Mouse (Mus musculus): ENCODE measurements at regions not wholly inside any gene's neighbourhood (a gene's known extent, or its start where the extent isn't known, plus 50 kb on each side); places are given as distances from the start of the nearest gene placed in this dataset.

DNA sequence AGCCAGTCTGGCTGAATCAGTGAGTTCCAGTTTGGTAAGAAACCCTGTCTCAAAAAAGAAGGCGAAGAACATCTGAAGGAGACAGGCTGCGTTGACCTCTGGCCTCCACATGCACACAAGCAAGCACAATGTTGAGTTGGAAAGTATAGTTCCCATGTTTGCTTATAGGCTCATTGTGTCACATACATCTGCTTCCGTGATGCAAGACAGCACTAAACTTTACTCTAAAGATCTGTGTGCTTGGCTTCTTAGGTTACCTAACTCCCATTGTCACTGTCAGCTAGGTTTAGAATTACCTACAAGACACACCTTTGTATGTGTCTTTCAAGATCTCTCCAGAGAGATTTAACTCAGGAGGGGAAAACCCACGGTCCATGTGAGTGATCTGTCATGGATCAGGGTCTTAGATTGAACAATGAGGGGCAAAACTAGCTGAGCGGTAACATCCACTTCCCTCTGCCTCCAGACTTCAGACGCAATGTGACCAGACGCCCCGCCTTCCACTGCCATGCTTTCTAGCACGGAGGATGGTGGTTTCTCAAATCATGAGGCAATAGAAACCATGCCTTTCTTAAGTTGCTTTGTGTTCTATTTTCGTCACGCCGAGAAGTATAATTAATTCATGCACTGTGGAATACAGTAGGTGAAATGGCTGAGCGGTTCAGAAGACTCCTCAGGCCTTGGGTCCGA is 130.1 kb upstream of the Egln3 start:
- 90% methylated on average over 14 of the region's 14 CpGs for WGBS
- no peak overlapping the region for H3K9ac ChIP-seq
- no peak overlapping the region for H3K4me3 ChIP-seq
- ATAC-seq (ENCODE audit: low FRiP score, low read depth), result no peak
- no peaks in the 10 kb centered on the region for H3K9me3 ChIP-seq
- no peaks in the 10 kb centered on the region for H3K27me3 ChIP-seq
- H3K36me3 ChIP-seq, result no peaks in the 10 kb centered on the region
- no peak overlapping the region for H3K4me2 ChIP-seq (replicated peaks)
- no peak overlapping the region for H3K27ac ChIP-seq
- H3K4me1 ChIP-seq, result no peaks in the 10 kb centered on the region

DNA sequence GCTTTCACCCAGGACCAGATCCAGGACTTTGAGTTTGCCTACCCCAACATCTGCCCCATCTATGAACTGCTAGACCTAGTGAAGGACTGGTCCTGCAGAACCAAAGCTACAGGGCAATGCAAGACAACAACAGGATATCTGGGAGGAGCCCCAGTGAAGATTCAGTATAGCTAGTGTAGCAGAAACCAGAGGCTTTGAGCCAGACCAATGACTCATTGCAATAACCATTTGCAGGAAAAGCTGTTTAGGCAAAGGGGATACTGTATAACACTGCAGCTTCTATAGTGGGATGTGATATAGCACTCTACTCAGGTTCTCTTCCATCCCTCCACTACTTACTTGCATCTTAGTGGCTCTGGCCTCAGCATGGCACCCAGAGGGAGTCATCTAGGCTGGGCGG is 123.8 kb upstream of the Egln3 start:
- Histone ChIP-seq H3K4me2 (replicated peaks) (no peak overlapping the region), H3K4me1 (no peaks in the 10 kb centered on the region), H3K9ac (no peak overlapping the region), H3K9me3 (no peaks in the 10 kb centered on the region), H3K27me3 (no peaks in the 10 kb centered on the region), H3K36me3 (no peaks in the 10 kb centered on the region), H3K27ac (no peak overlapping the region), H3K4me3 (no peak overlapping the region)
- no peak for ATAC-seq (ENCODE audit: low FRiP score, low read depth)
- WGBS, result 50% methylated on average over 1 of the region's 1 CpGs

DNA sequence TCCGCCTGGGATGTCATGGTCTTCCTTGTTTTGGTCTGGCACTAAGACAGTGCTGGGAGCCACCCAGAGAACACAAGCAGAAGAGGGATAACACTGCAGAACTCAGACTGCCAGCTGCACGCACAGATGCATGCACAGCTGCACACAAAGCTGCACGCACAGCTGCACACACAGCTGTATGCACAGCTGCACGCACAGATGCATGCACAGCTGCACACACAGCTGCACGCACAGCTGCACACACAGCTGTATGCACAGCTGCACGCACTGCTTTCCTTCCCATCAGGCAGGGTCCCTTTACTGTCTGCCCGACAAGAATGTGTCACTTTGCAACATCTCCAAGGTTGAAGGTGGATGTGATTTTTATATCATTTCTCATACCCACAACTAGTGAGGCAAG is 122.9 kb upstream of the Egln3 start:
- Histone ChIP-seq H3K4me1 (no peaks in the 10 kb centered on the region), H3K9me3 (no peaks in the 10 kb centered on the region), H3K27ac (no peak overlapping the region), H3K9ac (no peak overlapping the region), H3K36me3 (no peaks in the 10 kb centered on the region), H3K27me3 (no peaks in the 10 kb centered on the region), H3K4me3 (no peak overlapping the region), H3K4me2 (replicated peaks) (no peak overlapping the region)
- 88% methylated on average over 7 of the region's 7 CpGs for WGBS
- no peak for ATAC-seq (ENCODE audit: low FRiP score, low read depth)

DNA sequence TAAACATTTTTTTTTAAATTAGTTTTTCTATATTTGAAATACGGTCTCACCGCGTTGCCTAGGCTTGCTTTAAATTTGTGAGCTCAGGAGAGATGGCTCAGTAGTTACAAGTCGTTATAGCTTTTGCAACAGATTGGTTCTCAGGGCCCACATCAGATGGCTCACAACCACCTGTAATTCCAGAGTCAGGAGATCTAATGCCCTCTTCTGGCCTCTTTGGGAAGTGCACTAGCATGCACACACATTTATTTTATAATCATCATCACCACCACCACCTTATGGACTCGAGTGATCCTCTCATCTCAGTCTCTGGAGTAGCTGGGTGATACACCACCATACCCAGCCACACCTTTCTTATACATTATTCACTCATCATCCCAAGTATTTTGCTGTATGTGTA is 116.9 kb upstream of the Egln3 start:
- Histone ChIP-seq H3K9me3 (peaks cover 8% of the 10 kb centered on the region; the same call in 1 of the 2 replicates), H3K4me1 (peaks cover 9% of the 10 kb centered on the region), H3K27ac (no peak overlapping the region), H3K4me2 (replicated peaks) (no peak overlapping the region), H3K4me3 (no peak overlapping the region), H3K27me3 (no peaks in the 10 kb centered on the region), H3K36me3 (no peaks in the 10 kb centered on the region), H3K9ac (no peak overlapping the region)
- WGBS, result 93% methylated on average over 5 of the region's 5 CpGs
- no peak for ATAC-seq (ENCODE audit: low FRiP score, low read depth)

DNA sequence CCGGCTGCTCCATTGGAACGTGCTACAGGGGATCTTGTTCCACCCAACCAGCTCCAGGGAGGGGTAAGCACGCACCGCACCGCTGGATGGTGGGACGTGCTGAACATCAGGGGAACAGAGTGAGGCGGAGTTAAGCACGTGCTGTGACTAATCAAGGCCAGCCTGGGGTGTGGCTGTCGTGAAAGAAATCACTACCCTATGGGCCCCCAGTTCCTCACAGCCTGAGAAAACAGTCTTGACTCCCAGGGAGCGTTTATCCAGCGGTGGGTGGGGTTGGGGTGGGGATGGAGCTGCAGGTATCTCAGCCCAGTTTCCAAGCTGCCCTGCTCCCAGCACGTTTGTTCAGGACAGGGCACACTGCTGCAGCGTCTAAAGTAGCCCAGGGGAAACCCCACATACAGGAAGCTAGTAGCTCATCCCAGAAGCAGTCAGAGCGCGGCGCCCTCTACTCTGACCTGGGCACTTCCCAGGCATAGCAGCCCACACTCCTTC is 113.4 kb upstream of the Egln3 start:
- WGBS, result 2% methylated on average over 16 of the region's 16 CpGs
- no peak overlapping the region for H3K27ac ChIP-seq
- peak; percentile 77; the same call in 1 of the 2 replicates for ATAC-seq (ENCODE audit: low FRiP score, low read depth)
- peaks cover 22% of the 10 kb centered on the region for H3K4me1 ChIP-seq
- H3K27me3 ChIP-seq, result peaks cover 17% of the 10 kb centered on the region
- H3K4me3 ChIP-seq, result peak overlapping the region; percentile 27
- peaks cover 8% of the 10 kb centered on the region; the same call in 1 of the 2 replicates for H3K9me3 ChIP-seq
- H3K36me3 ChIP-seq, result no peaks in the 10 kb centered on the region
- H3K4me2 ChIP-seq (replicated peaks), result peak overlapping the region; percentile 63
- no peak overlapping the region for H3K9ac ChIP-seq

DNA sequence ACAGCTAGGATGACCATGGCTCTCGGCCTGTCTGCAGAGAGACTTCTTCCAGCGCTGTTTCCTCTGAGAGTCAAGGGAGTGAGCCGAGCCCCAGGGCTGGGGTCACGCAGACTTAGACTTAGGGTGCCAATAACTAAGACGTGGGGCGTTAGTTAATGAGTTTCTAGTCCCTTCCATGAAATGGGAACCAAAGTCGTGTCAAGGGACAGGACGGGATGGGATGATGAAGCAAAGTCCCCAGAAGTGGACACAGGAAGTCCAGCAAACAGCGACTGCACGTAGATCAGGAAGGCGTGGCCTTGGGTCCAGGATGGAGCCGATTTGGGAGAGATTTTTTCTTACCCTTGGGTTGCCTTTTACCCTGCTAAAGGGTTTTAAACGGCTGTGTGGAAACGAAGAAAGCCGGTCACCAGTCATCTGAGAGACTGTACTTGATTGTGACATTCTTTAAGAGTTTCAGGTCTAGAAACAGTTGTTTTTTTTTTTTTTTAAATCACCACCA is 112.5 kb upstream of the Egln3 start:
- H3K4me3 ChIP-seq, result no peak overlapping the region
- H3K27me3 ChIP-seq, result peaks cover 18% of the 10 kb centered on the region
- H3K4me1 ChIP-seq, result peaks cover 22% of the 10 kb centered on the region
- no peak overlapping the region for H3K4me2 ChIP-seq (replicated peaks)
- no peaks in the 10 kb centered on the region for H3K36me3 ChIP-seq
- no peak overlapping the region for H3K9ac ChIP-seq
- 55% methylated on average over 15 of the region's 15 CpGs for WGBS
- peaks cover 6% of the 10 kb centered on the region; the same call in 1 of the 2 replicates for H3K9me3 ChIP-seq
- no peak overlapping the region for H3K27ac ChIP-seq
- ATAC-seq (ENCODE audit: low FRiP score, low read depth), result no peak

DNA sequence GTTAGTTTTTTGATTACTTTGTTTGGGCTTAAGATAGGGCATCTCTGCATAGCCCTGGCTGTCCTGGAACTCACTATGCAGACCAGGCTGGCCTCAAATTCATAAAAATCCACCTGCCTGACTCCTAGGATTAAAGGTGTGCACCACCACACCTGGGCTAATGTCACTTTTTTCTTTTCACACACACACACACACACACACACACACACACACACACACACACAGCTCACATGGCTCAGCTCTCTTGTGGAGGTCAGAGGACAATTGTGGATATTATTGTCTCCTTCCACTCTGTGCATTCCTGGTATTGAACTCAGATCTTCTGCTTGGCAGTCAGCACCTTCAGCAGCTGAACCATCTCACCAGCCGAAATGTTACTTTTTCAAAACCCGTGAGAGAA is 110.5 kb upstream of the Egln3 start:
- WGBS, result 67% methylated on average over 2 of the region's 2 CpGs

DNA sequence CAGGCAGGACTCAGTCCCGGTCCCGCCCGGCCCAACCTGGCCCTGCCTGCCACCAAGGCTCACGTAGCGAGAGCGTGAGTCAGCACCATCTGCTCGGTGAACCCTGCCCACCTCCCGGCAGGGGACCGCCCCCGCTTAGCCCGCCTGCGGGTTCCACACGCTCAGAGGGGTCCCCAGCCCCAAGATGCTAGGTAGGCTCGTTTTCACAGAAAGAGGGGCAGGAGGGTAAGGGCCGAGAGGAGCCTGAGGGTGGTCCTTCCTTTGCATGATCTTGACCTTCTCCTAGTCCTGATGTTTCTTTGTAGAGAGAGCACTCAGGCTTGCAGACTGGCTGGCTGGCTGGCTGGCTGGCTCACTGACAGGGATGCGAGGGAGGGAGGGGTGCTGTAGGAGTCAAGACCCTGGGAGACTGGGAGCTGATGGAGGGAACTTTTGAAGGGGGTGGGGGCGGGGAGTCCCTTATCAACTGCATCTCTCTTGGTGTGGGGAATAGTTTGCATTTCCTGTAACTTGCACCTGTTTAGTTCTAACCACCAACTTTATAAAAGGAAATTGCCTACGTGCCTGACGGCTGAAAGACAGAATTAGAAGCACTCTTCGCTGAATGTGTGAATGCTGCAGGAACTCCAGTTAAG is 109.7 kb upstream of the Egln3 start:
- peak; percentile 77 for ATAC-seq (ENCODE audit: low FRiP score, low read depth)

More for the DNA sequence above, 110.5 kb upstream of the Egln3 start:
- Histone ChIP-seq H3K4me3 (no peak overlapping the region), H3K27me3 (peaks cover 18% of the 10 kb centered on the region), H3K27ac (no peak overlapping the region), H3K9me3 (no peaks in the 10 kb centered on the region), H3K4me1 (peaks cover 22% of the 10 kb centered on the region), H3K9ac (no peak overlapping the region), H3K36me3 (no peaks in the 10 kb centered on the region), H3K4me2 (replicated peaks) (no peak overlapping the region)
- no peak for ATAC-seq (ENCODE audit: low FRiP score, low read depth)

DNA sequence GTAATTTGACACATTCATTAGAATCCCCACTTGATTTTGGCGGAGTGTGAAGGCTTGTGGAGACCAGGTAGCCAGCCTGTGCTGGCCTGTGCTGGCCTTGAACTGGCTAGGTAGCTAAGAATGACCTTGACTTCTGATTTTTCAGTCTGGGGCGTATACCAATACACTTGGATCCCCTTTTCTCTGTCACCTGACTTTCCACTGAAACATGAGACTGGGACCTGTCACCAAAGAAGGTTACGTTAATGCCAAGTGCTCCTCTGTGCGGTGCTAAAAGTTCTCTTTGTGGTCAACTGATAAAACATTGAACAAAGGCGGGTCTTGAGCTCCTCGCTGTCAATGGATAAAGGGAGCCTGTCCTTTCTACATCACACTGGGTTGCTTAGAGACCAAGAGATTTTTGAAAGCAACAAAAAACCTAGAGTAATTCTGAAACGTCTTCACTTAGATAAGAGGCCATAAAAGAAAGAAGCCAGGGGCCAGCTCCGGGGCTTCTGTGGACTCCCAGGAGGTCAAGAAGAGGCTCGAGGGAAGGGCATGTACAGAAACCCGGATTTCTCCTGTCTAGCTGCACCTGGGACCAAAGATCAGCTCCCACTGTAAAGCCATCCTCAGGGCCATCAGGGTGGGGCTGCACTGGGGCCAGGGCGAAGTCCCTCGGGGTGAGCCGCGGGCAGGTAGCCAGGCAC is 109.0 kb upstream of the Egln3 start:
- no peak for ATAC-seq (ENCODE audit: low FRiP score, low read depth)

More for the DNA sequence above, 109.7 kb upstream of the Egln3 start:
- H3K27ac ChIP-seq, result no peak overlapping the region
- peak overlapping the region; percentile 42 for H3K4me3 ChIP-seq
- peaks cover 22% of the 10 kb centered on the region for H3K4me1 ChIP-seq
- peak overlapping the region; percentile 56 for H3K9ac ChIP-seq
- peaks cover 18% of the 10 kb centered on the region for H3K27me3 ChIP-seq
- no peaks in the 10 kb centered on the region for H3K9me3 ChIP-seq
- no peaks in the 10 kb centered on the region for H3K36me3 ChIP-seq
- under 1% methylated on average over 20 of the region's 20 CpGs for WGBS
- H3K4me2 ChIP-seq (replicated peaks), result peak overlapping the region; percentile 81

DNA sequence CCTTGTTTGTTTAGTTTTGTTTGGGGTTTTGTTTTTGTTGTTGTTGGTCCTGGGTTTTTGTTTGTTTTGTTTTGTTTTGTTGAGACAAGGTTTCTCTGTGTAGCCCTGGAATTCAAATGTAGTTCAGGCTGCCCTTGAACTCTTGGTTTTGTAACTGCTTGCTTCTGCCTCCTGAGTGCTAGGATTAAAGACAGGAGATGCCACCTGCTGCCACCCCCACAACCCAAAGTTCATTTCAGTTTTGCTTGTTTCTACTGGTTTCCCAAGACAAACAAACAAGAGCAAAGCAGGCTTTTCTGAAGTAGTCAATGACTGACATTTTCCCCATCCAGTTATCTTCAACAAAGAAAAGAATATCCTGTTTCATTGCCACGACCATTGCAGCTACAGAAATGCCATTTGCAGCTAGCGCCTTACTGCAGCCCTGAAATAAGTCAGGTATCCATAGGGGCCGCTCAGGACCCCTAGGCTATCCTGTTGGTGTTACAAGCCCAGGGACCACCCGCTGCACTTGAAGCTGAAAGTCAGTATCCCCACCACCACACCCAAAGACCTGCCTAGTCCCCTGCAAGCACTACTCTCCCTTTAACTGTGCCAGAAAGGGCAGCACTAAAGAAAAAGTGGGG is 108.3 kb upstream of the Egln3 start:
- 41% methylated on average over 4 of the region's 4 CpGs for WGBS
- ATAC-seq (ENCODE audit: low FRiP score, low read depth), result no peak
- no peaks in the 10 kb centered on the region for H3K36me3 ChIP-seq

More for the DNA sequence above, 109.0 kb upstream of the Egln3 start:
- no peak overlapping the region for H3K27ac ChIP-seq
- peaks cover 22% of the 10 kb centered on the region for H3K4me1 ChIP-seq
- 18% methylated on average over 14 of the region's 14 CpGs for WGBS
- peaks cover 18% of the 10 kb centered on the region for H3K27me3 ChIP-seq
- no peaks in the 10 kb centered on the region for H3K36me3 ChIP-seq
- H3K9ac ChIP-seq, result peak overlapping the region; percentile 56
- no peaks in the 10 kb centered on the region for H3K9me3 ChIP-seq
- H3K4me3 ChIP-seq, result peak overlapping the region; percentile 42
- H3K4me2 ChIP-seq (replicated peaks), result peak overlapping the region; percentile 81

DNA sequence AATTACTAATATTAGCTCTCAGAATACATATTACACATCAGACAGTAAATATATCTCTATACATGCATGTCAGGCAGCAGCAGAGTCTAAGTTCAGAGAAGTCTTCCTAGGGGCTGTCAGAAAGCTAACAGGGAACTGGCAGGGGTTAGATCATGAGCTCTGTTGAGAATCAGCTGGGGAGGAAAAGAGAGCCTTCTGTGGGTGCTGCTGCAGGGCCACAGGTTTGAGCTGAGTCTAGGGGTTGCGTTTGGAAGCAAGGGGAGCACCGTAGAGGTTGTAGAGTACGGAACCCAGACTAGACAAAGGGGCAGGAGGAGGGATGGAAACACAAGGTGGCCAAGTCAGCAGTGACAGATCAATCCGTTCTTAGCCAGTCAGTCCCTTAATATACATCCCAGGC is 106.2 kb upstream of the Egln3 start:
- Histone ChIP-seq H3K9me3 (no peaks in the 10 kb centered on the region), H3K4me3 (no peak overlapping the region), H3K4me2 (replicated peaks) (no peak overlapping the region), H3K9ac (no peak overlapping the region), H3K36me3 (no peaks in the 10 kb centered on the region), H3K4me1 (peaks cover 13% of the 10 kb centered on the region), H3K27me3 (peaks cover 14% of the 10 kb centered on the region), H3K27ac (no peak overlapping the region)
- no peak for ATAC-seq (ENCODE audit: low FRiP score, low read depth)
- 90% methylated on average over 4 of the region's 4 CpGs for WGBS

More for the DNA sequence above, 108.3 kb upstream of the Egln3 start:
- Histone ChIP-seq H3K9ac (no peak overlapping the region), H3K27ac (no peak overlapping the region), H3K4me1 (peaks cover 18% of the 10 kb centered on the region), H3K9me3 (no peaks in the 10 kb centered on the region), H3K4me3 (no peak overlapping the region), H3K4me2 (replicated peaks) (no peak overlapping the region), H3K27me3 (peaks cover 18% of the 10 kb centered on the region)

DNA sequence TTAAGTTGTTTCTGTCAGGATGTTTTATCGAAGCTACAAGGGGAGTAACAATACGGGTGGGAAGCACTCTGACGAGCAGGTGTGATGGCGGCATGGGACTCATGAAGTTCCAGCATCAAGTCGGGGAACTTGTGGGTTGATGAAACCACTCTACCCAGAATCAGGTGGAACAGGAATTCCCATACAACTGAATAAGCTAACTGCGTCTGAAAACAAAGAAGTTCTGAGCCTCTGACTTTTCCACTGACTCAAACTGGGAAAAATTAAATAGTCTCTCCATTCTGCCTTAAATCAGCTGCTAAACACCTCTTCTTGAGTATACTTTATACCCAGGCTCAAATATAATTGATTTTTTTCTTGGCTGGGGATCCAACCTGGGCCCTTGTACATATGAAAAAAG is 105.6 kb upstream of the Egln3 start:
- Histone ChIP-seq H3K27me3 (peaks cover 11% of the 10 kb centered on the region), H3K9ac (no peak overlapping the region), H3K4me3 (no peak overlapping the region), H3K36me3 (no peaks in the 10 kb centered on the region), H3K4me2 (replicated peaks) (no peak overlapping the region), H3K4me1 (peaks cover 13% of the 10 kb centered on the region), H3K27ac (no peak overlapping the region), H3K9me3 (no peaks in the 10 kb centered on the region)
- no peak for ATAC-seq (ENCODE audit: low FRiP score, low read depth)
- 80% methylated on average over 6 of the region's 6 CpGs for WGBS

Measured in limb, embryonic 13.5 days (tissue).